Mouse (Mus musculus) bone marrow macrophage, adult 2 months (primary cell): ENCODE measurements around the gene Sema4d.

Experiments used
- CTCF ChIP-seq: IDR thresholded peaks from 2 replicates; pipeline ENCODE4 v1.5.1; 2012; ENCODE audit warnings: low read depth, mild to moderate bottlenecking, low read length, moderate library complexity
- POLR2A ChIP-seq: IDR thresholded peaks from 2 replicates; pipeline ENCODE4 v1.6.1; 2012; ENCODE audit warnings: mild to moderate bottlenecking, low read depth, low read length, borderline replicate concordance

DNA sequence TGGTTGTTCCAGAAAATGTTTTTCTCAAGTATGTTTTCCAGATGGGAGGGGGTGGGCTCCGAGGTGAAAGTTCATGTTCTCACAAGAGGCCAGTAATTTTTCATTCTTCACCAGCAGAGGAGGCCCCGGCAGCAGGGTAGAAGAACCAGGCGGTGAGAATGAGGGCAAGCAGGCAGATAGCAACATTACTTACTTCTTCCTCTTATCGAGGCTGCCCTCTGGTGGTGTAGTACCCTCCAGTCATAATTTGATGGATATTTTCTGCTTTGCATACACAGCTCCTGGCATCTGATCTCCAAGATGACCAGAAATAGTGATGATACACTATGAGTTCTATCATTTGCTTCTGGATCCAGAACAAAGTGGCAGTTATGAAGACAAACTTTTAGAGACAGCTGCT is 154.6 kb downstream of the Sema4d start:
- TF ChIP-seq CTCF (no peak), POLR2A (no peak)
